Mouse (Mus musculus) embryo, embryonic 11.5 days (tissue): ENCODE measurements around the gene Etnk2.
"Not testable (repeated sequence)": the region's sequence is repeated elsewhere in the genome, so short reads cannot be mapped to it uniquely, and the experiment has no call there.

ENCODE experiments used
- DNase-seq: peaks from one replicate; pipeline ENCODE4 v3.0.0-alpha.2; 2012; ENCODE audit warnings: low read depth, low spot score

The Etnk2 gene

GRCm38 (mm10) chr1:133363276-133364021 lies at the start of gene Etnk2:
Gene Etnk2 (plus strand): TSS chr1:133363572.
- DNase-seq, result peak; percentile 77

- peak; percentile 53 for DNase-seq
These were observed 49.0 kb upstream of the Etnk2 start for GRCm38 (mm10) chr1:133314364-133314763.

- no peak for DNase-seq
These were observed 47.6 kb upstream of the Etnk2 start for GRCm38 (mm10) chr1:133315775-133316174.

GRCm38 (mm10) chr1:133316577-133316976 lies 46.8 kb upstream of the Etnk2 start:
- no peak for DNase-seq

- no peak for DNase-seq
These were observed 46.2 kb upstream of the Etnk2 start for GRCm38 (mm10) chr1:133317149-133317548.

GRCm38 (mm10) chr1:133321267-133321925 lies 42.0 kb upstream of the Etnk2 start, which contains the start of gene Kiss1:
Gene Kiss1 (plus strand): TSS chr1:133321875.
- DNase-seq, result no peak

- no peak for DNase-seq
These were observed 40.0 kb upstream of the Etnk2 start for GRCm38 (mm10) chr1:133323333-133323732.

GRCm38 (mm10) chr1:133325951-133326350 lies 37.4 kb upstream of the Etnk2 start:
- no peak for DNase-seq

GRCm38 (mm10) chr1:133327094-133327493 lies 36.3 kb upstream of the Etnk2 start:
- no peak for DNase-seq

GRCm38 (mm10) chr1:133328299-133328795 lies 35.0 kb upstream of the Etnk2 start:
- no peak for DNase-seq

- DNase-seq, result no peak
These were observed 34.3 kb upstream of the Etnk2 start for GRCm38 (mm10) chr1:133328896-133329637.

- DNase-seq, result no peak
These were observed 33.8 kb upstream of the Etnk2 start for GRCm38 (mm10) chr1:133329638-133329964.

GRCm38 (mm10) chr1:133331142-133331541 lies 32.2 kb upstream of the Etnk2 start:
- no peak for DNase-seq

GRCm38 (mm10) chr1:133332656-133333430 lies 30.5 kb upstream of the Etnk2 start:
- DNase-seq, result no peak

- no peak for DNase-seq
These were observed 29.4 kb upstream of the Etnk2 start for GRCm38 (mm10) chr1:133333937-133334336.

GRCm38 (mm10) chr1:133340403-133340802 lies 23.0 kb upstream of the Etnk2 start:
- DNase-seq, result not testable (repeated sequence)

GRCm38 (mm10) chr1:133344357-133344756 lies 19.0 kb upstream of the Etnk2 start:
- no peak for DNase-seq

GRCm38 (mm10) chr1:133346531-133346930 lies 16.8 kb upstream of the Etnk2 start:
- no peak for DNase-seq

- DNase-seq, result no peak
These were observed 16.1 kb upstream of the Etnk2 start for GRCm38 (mm10) chr1:133347226-133347625.

GRCm38 (mm10) chr1:133347693-133348520 lies 15.5 kb upstream of the Etnk2 start:
- no peak for DNase-seq

- no peak for DNase-seq
These were observed 13.2 kb upstream of the Etnk2 start, which contains the start of gene Ren1 for GRCm38 (mm10) chr1:133350210-133350609. Gene Ren1 (plus strand): TSS chr1:133350510.
